Mouse (Mus musculus) spleen, postnatal 14 days (tissue): ENCODE measurements at regions not wholly inside any gene's neighbourhood (a gene's known extent, or its start where the extent isn't known, plus 50 kb on each side); places are given as distances from the start of the nearest gene placed in this dataset.

Experiments
- DNase-seq, 2 experiments: peaks; one replicate each; pipeline ENCODE4 v3.0.0; 2021 to 2022; ENCODE audit warnings: low spot score in 2 of 2

GRCm38 (mm10) chr12:118659240-118660120, 186.6 kb upstream of the Sp8 start:
- no peak for DNase-seq

GRCm38 (mm10) chr12:118650483-118651160, 195.5 kb upstream of the Sp8 start:
- no peak for DNase-seq

GRCm38 (mm10) chr12:118649323-118649973, 196.7 kb upstream of the Sp8 start:
- no peak for DNase-seq

- DNase-seq = no peak
These were observed 197.5 kb upstream of the Sp8 start for GRCm38 (mm10) chr12:118648673-118649072.

DNA sequence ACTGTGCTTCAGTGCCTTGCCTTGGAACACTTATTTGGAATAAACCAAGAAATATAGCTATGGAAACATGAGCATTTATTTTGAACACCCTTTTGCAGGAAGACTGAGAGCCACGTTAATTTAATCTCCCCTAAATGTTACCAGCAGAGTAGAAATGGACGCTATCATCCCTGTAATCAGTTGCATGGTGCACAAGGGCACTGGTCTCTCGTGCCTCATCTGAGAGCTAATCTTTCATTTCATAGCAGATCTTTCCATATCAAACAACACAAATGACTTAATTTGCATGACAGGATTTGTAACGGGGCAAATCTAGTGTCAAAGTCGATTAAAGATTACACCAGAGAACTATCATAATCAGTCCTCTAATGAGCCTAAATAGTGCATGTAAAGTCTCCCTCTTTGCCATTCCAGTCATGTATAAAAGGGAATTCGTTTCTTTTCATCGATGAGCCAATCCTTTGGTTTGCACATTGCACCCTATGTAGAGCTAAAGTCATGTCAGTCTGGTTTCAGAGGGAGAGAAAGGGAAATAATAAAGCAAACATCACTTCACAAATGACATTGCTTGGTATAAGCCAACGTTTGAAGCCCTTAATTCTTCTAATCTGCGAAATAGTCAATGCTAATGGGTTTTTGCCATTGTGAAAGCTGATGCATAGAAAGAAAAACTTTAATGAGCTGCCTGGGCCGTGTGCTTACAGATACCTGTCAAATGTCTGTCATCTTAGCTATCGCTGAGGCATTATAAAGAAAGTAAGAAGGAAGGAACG, 198.7 kb upstream of the Sp8 start:
- no peak for DNase-seq

GRCm38 (mm10) chr12:118640925-118641324, 205.2 kb upstream of the Sp8 start:
- DNase-seq = no peak

- DNase-seq = no peak
These were observed 208.9 kb upstream of the Sp8 start for GRCm38 (mm10) chr12:118637214-118637613.

GRCm38 (mm10) chr12:118635456-118635855, 210.7 kb upstream of the Sp8 start:
- no peak for DNase-seq

- no peak for DNase-seq
These were observed 215.8 kb upstream of the Sp8 start for GRCm38 (mm10) chr12:118630373-118630772.

DNA sequence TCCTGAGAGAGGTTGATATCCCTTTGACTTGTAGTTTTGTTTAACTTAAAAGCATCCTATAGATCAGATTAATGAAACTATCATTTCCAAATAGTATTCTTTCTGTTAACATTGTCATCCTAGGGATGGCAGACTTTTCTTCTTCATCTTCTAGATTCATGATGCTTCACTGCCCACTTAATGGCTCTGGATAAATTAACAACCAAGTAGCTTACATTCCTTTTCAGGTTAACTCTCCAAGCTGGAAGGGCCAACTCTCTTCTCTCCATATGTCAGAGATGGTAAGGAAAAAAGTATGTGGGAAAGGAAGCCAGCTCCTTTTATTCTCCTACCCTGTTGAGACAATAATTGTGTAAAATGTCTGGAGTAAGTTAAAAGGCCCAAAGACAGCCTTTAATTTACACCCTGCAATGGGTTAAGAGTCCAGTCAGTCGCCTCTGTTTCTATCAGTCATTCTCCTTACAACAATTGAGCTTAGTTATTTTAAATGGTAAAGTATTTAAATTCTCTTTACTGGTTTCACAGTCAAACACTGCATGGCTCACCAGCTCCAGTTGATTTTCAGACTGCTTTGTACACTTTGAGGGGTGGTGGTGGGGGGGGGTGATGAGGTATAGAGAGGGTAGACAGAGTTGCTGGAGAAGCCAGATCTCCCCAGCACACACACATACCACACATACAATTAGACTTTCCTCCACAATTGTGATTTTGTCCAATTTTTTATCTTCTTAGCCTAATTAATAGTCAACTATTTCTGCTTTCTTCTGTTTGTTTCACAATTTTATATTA, 224.2 kb upstream of the Sp8 start:
- no peak for DNase-seq

GRCm38 (mm10) chr12:118620847-118621636, 225.1 kb upstream of the Sp8 start:
- no peak for DNase-seq

DNA sequence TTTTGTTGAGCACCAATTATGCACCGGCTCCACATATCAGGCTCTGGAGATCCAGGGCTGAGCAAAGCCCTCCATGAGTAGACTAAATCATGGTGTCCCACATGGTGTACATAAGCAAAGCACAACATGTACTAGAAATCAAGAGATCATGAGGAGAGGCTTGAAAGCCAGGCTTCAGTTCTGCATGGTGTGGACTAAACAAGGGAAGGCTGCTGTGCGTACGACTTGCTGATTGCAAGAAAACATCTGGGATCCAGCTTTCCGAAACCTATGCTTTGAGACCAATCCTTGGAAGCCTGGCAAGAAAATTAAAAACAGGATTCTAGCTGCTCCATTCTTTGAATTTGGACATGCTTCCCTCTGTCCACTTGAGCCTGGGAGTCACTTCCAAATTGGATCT, 249.1 kb upstream of the Sp8 start:
- no peak for DNase-seq

GRCm38 (mm10) chr12:118594781-118595574, 251.2 kb upstream of the Sp8 start:
- no peak for DNase-seq

DNA sequence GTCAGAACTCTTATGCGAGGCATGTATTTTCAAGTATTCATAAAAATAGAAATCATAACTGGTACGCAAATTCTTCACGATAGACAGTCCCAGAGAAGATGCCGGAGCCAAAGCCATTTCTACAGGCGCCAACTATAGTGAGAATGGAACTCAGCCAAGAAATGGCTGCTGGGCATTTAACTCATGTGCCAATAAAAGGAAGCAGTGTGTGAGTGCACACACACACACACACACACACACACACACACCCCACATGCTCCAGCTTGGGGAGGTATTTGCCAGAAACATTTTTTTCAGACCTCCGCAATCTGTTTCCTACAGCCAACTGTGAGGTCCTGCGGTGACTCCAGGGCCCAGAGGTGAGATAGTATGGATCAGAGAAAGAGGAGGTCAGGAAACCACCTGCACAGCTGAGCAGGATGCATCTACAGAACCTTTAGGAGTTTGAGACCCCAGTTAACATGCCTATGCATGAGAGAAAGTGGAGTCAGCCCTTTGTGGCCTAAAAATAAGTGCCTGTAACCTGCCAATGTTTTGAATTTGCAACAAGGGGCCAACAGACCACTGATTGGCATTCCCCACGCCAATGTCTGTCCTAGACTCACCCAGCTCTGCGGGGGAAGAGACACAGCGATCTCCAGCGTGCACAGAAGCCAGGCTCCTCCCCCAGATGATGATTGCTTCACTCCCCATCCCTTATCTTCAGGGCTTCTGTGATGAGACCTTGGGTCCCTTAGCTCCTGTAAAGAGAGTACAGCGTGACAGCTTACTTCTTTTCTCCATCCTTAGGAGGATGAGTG, 262.1 kb upstream of the Sp8 start:
- no peak for DNase-seq

DNA sequence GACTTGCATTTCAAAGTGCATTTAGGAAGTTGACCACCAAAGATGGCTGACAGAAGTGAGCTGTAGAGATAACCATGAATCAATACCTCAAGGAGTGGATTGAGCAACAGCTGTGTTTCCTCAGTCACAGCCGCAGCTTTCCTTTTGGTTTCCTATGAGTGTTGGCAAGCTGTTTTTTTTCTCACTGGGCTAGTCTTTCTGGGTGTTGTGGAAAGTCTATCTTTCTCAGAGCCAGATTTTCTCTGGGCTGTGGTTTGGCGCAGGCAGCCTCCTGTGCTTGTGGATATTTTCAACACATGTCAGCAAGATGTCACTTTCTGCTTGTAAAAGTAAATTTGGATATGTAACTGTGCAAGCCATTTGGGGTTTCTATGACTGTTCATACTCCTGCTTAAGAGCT, 268.6 kb upstream of the Sp4 start:
- no peak for DNase-seq

- DNase-seq = no peak
These were observed 265.4 kb upstream of the Sp4 start for GRCm38 (mm10) chr12:118566681-118567080.

GRCm38 (mm10) chr12:118564394-118565112, 263.3 kb upstream of the Sp4 start:
- DNase-seq = no peak

GRCm38 (mm10) chr12:118562226-118562625, 261.0 kb upstream of the Sp4 start:
- no peak for DNase-seq
